Mouse (Mus musculus) bone marrow macrophage, adult 2 months (primary cell): ENCODE measurements around the gene Neurog1.

ENCODE experiments used
- CTCF ChIP-seq: IDR thresholded peaks from 2 replicates; pipeline ENCODE4 v1.5.1; 2012; ENCODE audit warnings: low read depth, mild to moderate bottlenecking, low read length, moderate library complexity
- POLR2A ChIP-seq: IDR thresholded peaks from 2 replicates; pipeline ENCODE4 v1.6.1; 2012; ENCODE audit warnings: mild to moderate bottlenecking, low read depth, low read length, borderline replicate concordance

- TF ChIP-seq CTCF (no peak), POLR2A (no peak)
Measured at GRCm38 (mm10) chr13:56289998-56290397, 38.0 kb upstream of the Neurog1 start.
